In genomic region chr14:25749143-25749909, GRCm38 (mm10) we compare ENCODE assay signal across 9 mouse cellular contexts. TPM values are rescaled to one million over a fixed set of nuclear protein-coding genes. Genes with fewer than 3 reads are reported as not detected.
DNase-seq lines count a peak whose midpoint lies in the region; ATAC-seq lines count a peak whose summit lies in the region.
"Had no signal": no experiment of that assay in that cellular context is flagged by ENCODE, and none has a peak within 500 bp of the region (broad histone marks: within the 10 kb centered on the region; RNA-seq: fewer than 3 reads in every experiment).

No protein-coding gene starts in this region.

- H3K27ac ChIP-seq in heart, embryonic 14.5 days (replicated peaks in 1 of 2; ENCODE audit: control insufficient read depth in 1 of 2, insufficient read depth in 1 of 2, low read depth in 2 of 2, low read length in 2 of 2): peak overlapping the region; percentile 21 to 29; a peak in 3 of 4 replicates

- H3K9me3 ChIP-seq in heart, embryonic 14.5 days (ENCODE audit: control insufficient read depth, low read length): no peaks in the 10 kb centered on the region

- no peak overlapping the region for H3K4me3 ChIP-seq in heart, embryonic 14.5 days (ENCODE audit: control insufficient read depth in 1 of 2, insufficient read depth in 1 of 2, low read depth in 1 of 2, low read length in 2 of 2)

- no peak overlapping the region for H3K4me2 ChIP-seq in heart, embryonic 14.5 days (ENCODE audit: low read length)

- peaks cover 48 to 75% of the 10 kb centered on the region in 2 experiments for H3K4me1 ChIP-seq in heart, embryonic 14.5 days (ENCODE audit: control insufficient read depth in 2 of 2, insufficient read depth in 2 of 2, low read length in 2 of 2)

- DNase-seq in adrenal gland, postnatal 10 days: peak; percentile 68
- DNase-seq in adrenal gland, adult 18-20 months (ENCODE audit: low spot score in 2 of 2): no peak
- DNase-seq in testis, postnatal 10 days (ENCODE audit: low spot score): peak; percentile 57
- no peak for DNase-seq in testis, postnatal 14 days (ENCODE audit: low spot score)
- DNase-seq in cerebellum, adult 9-10 months: no peak
- no peak for DNase-seq in spleen, adult 18-20 months
- DNase-seq in layer of hippocampus, postnatal 25 days (ENCODE audit: extremely low spot score in 1 of 2, low spot score in 1 of 2): no peak
- DNase-seq: thymus, postnatal 14 days had no signal

- no peaks in the 10 kb centered on the region for H3K27me3 ChIP-seq in heart, embryonic 14.5 days (ENCODE audit: control insufficient read depth, insufficient read depth, low read length)

- H3K9ac ChIP-seq in heart, embryonic 14.5 days (ENCODE audit: low read length): peak overlapping the region; percentile 43; the same call in 1 of the 2 replicates

- H3K36me3 ChIP-seq in heart, embryonic 14.5 days (ENCODE audit: control insufficient read depth, insufficient read depth, low read length): peaks cover 68% of the 10 kb centered on the region

- ATAC-seq in heart, embryonic 14.5 days (ENCODE audit: insufficient number of reproducible peaks, insufficient read depth, low FRiP score, low read depth): no peak

- WGBS in heart, embryonic 14.5 days: 40% methylated on average over 13 of the region's 13 CpGs

RNA-seq across cellular contexts. Expression of gene Zcchc24, which starts 19.5 kb away (rescaled TPM):
- 10 to 100 TPM; 40.5 to 42.0 TPM for total RNA-seq in adrenal gland, postnatal 10 days (2021)
- 10 to 100 TPM; 18.4 to 30.0 TPM for total RNA-seq in adrenal gland, adult 18-20 months (2021)
- 31.8 and 33.0 TPM in 2 replicates for polyA plus RNA-seq in heart, embryonic 14.5 days (2014; fragmentation: Nextera tagmentation; extraction: Ambion mirVana)
- total RNA-seq in layer of hippocampus, postnatal 25 days (2021): 10 to 100 TPM; 56.1 to 59.0 TPM

RNA-seq across cellular contexts. Expression of gene Ppif, which starts 55.4 kb away (rescaled TPM):
- 10 to 100 TPM; 47.9 to 66.6 TPM for total RNA-seq in adrenal gland, postnatal 10 days (2021)
- total RNA-seq in adrenal gland, adult 18-20 months (2021): 10 to 100 TPM; 21.3 to 32.1 TPM
- polyA plus RNA-seq in heart, embryonic 14.5 days (2014; fragmentation: Nextera tagmentation; extraction: Ambion mirVana): 99.2 and 105 TPM in 2 replicates
- 10 to 100 TPM; 26.0 to 27.7 TPM for total RNA-seq in layer of hippocampus, postnatal 25 days (2021)

Comparison
In these comparisons a context has a peak if more than half of its experiments do, and no peak if none do; other contexts are left out.
1. DNase-seq: peak in adrenal gland, postnatal 10 days (single experiment) and testis, postnatal 10 days (single experiment); none in adrenal gland, adult 18-20 months (0 of 2), testis, postnatal 14 days (single experiment), cerebellum, adult 9-10 months (single experiment), spleen, adult 18-20 months (0 of 2) and layer of hippocampus, postnatal 25 days (0 of 2).